Mouse (Mus musculus) hindbrain, postnatal 0 days (tissue): ENCODE measurements around the gene Gimap3. TPM values are rescaled to one million over a fixed set of nuclear protein-coding genes. Genes with fewer than 3 reads are reported as not detected.

Experiments
- ATAC-seq: fragments of 200-750 bp; cut with Nextera tagmentation; 2 replicates; pipeline ENCODE4 v1.8.0; 2017; ENCODE audit warnings: mild to moderate bottlenecking, moderate TSS enrichment, moderate library complexity
- DNase-seq: peaks from one replicate; pipeline ENCODE4 v3.0.0-alpha.2; 2015; ENCODE audit warnings: low spot score
- H3K27ac ChIP-seq: fragments of 300-500 bp; sonication (generic); 2 replicates; pipeline ENCODE4 v1.5.1; 2014; ENCODE audit warnings: mild to moderate bottlenecking
- H3K27me3 ChIP-seq: fragments of 300-500 bp; sonication (generic); 2 replicates; pipeline ENCODE4 v1.6.1; 2014; ENCODE audit warnings: low read length, mixed read lengths; ENCODE audit not compliant: insufficient read depth
- H3K36me3 ChIP-seq: fragments of 300-500 bp; sonication (generic); 2 replicates; pipeline ENCODE4 v1.6.1; 2014; ENCODE audit warnings: low read length, mixed read lengths; ENCODE audit not compliant: insufficient read depth
- H3K4me1 ChIP-seq: fragments of 300-500 bp; sonication (generic); 2 replicates; pipeline ENCODE4 v1.6.1; 2014; ENCODE audit warnings: antibody characterized with exemption, low read length, mixed read lengths; ENCODE audit not compliant: insufficient read depth
- H3K4me2 ChIP-seq: fragments of 300-500 bp; sonication (generic); 2 replicates; pipeline ENCODE4 v1.6.1; 2014; ENCODE audit warnings: low read depth, mild to moderate bottlenecking, low read length, moderate library complexity, mixed read lengths
- H3K4me3 ChIP-seq: fragments of 300-500 bp; sonication (generic); 2 replicates; pipeline ENCODE4 v1.5.1; 2014; ENCODE audit warnings: low read length
- H3K9ac ChIP-seq: fragments of 300-500 bp; sonication (generic); replicated peaks from 2 replicates; pipeline ENCODE4 v1.6.1; 2014; ENCODE audit warnings: mild to moderate bottlenecking, low read length, moderate library complexity, mixed read lengths
- H3K9me3 ChIP-seq: fragments of 300-500 bp; sonication (generic); 2 replicates; pipeline ENCODE4 v1.6.1; 2016; ENCODE audit warnings: low read length, mixed read lengths
- CTCF ChIP-seq: IDR thresholded peaks from 2 replicates; pipeline ENCODE4 v1.5.1; 2016; ENCODE audit warnings: antibody characterized with exemption, control low read depth, low read depth
- WGBS: fragments of 180-500 bp; shearing (Covaris S2); extraction: QIAGEN DNeasy Blood & Tissue Kit; methylation state at CpG from one replicate; pipeline ENCODE4 v1.1.7; 2014; 5-methylcytosine and 5-hydroxymethylcytosine counted together
- polyA plus RNA-seq: library from polyadenylated mRNA; unstranded; fragments of >200 nt; fragmentation: Nextera tagmentation; extraction: Ambion mirVana; gene quantifications from 2 replicates; pipeline ENCODE4 v1.2.1, GENCODE M21; 2015
- total RNA-seq: library from RNA; depleted of rRNA; stranded (reverse); fragments of >200 nt; gene quantifications from 2 replicates; pipeline ENCODE4 v1.2.3, GENCODE M21; 2014

Gene Gimap3
- total and polyA plus RNA-seq, 2 experiments from 2014 or later = not detected

DNA sequence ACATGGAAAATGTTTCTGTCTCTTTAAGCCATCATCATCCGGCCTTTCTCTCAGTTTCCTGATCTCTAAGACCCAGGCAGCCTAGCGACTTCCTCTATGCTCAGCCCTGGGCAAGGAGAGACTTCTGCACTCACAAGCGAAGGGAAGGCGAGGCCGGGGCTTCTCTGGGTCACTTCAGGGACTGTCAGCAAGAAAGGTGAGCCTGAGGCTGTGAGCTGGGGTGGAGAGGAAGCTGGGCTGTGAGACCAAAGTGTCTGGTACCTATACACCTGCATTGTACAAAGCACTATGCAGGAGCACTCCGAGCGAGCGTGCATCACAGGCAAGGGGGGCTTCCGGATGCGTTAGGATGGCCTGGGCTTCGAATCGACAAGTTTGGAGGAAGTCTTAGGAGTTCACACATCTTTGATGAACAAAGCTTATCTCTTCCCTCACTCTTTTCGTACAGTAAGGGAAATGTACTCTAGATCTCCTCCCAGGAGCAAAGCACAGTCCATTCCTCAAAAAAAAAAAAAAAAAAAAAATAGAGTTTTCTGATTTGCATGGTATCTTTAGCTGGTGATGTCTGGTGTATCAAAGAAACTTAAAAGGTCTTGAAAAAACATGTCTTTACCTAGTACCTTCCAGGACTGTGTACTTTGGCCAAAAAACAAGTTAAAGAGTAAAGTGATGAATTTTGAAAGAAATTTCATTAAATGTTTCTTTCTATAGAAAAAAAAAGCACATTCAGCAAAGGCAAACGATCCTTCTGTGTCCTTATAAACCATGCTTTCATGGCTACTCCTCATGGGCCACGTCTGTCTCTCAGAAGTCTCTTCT lies 31.5 kb downstream of the Gimap3 start, which contains the start of gene Gimap1:
Gimap1 (plus strand) TSS at position 94 of the 819 bp plus-strand sequence.
- no peak within 1 kb of the TSS for H3K4me3 ChIP-seq
- no peak for ATAC-seq
- H3K4me1 ChIP-seq = peaks cover 5% of the 10 kb centered on the region; the same call in 1 of the 2 replicates
- TF ChIP-seq CTCF = no peak
- WGBS = 78% methylated on average over 15 of the region's 15 CpGs
- H3K27me3 ChIP-seq = no peaks in the 10 kb centered on the region
- DNase-seq = no peak
- H3K27ac ChIP-seq = no peak within 1 kb of the TSS
- H3K4me2 ChIP-seq = no peak within 1 kb of the TSS
- H3K9me3 ChIP-seq = no peaks in the 10 kb centered on the region
- H3K9ac ChIP-seq = no peak within 1 kb of the TSS
- H3K36me3 ChIP-seq = no peaks in the 10 kb centered on the region

GRCm38 (mm10) chr6:48737688-48738087 lies 33.0 kb downstream of the Gimap3 start:
- whole genome bisulfite sequencing = 83% methylated on average over 5 of the region's 5 CpGs
- Histone ChIP-seq H3K4me2 (no peak overlapping the region), H3K9me3 (no peaks in the 10 kb centered on the region), H3K36me3 (no peaks in the 10 kb centered on the region), H3K27me3 (no peaks in the 10 kb centered on the region), H3K27ac (no peak overlapping the region), H3K4me3 (no peak overlapping the region), H3K9ac (no peak overlapping the region), H3K4me1 (peaks cover 5% of the 10 kb centered on the region; the same call in 1 of the 2 replicates)
- ATAC-seq (no peak), DNase-seq (no peak)
- TF ChIP-seq CTCF = no peak

- DNase-seq (no peak), ATAC-seq (no peak)
- H3K4me2 ChIP-seq = no peak overlapping the region
- H3K4me1 ChIP-seq = peaks cover 1% of the 10 kb centered on the region; the same call in 1 of the 2 replicates
- no peak overlapping the region for H3K4me3 ChIP-seq
- TF ChIP-seq CTCF = no peak
- no peaks in the 10 kb centered on the region for H3K27me3 ChIP-seq
- no peak overlapping the region for H3K9ac ChIP-seq
- H3K36me3 ChIP-seq = no peaks in the 10 kb centered on the region
- WGBS = 76% methylated on average over 2 of the region's 2 CpGs
- H3K9me3 ChIP-seq = no peaks in the 10 kb centered on the region
- no peak overlapping the region for H3K27ac ChIP-seq
Observed at GRCm38 (mm10) chr6:48737053-48737452, 33.6 kb downstream of the Gimap3 start.

- no peaks in the 10 kb centered on the region for H3K4me1 ChIP-seq
- H3K9ac ChIP-seq = no peak overlapping the region
- H3K4me3 ChIP-seq = no peak overlapping the region
- no peak overlapping the region for H3K4me2 ChIP-seq
- no peaks in the 10 kb centered on the region for H3K36me3 ChIP-seq
- DNase-seq = no peak
- 86% methylated on average over 1 of the region's 1 CpGs for WGBS
- TF ChIP-seq CTCF = no peak
- no peak overlapping the region for H3K27ac ChIP-seq
- ATAC-seq = no peak
- H3K27me3 ChIP-seq = no peaks in the 10 kb centered on the region
- no peaks in the 10 kb centered on the region for H3K9me3 ChIP-seq
Observed at GRCm38 (mm10) chr6:48733660-48734059, 37.0 kb downstream of the Gimap3 start.

- TF ChIP-seq CTCF = no peak
- Histone ChIP-seq H3K36me3 (no peaks in the 10 kb centered on the region), H3K4me3 (no peak overlapping the region), H3K9me3 (no peaks in the 10 kb centered on the region), H3K27ac (no peak overlapping the region), H3K4me1 (no peaks in the 10 kb centered on the region), H3K9ac (no peak overlapping the region), H3K27me3 (no peaks in the 10 kb centered on the region), H3K4me2 (no peak overlapping the region)
- 53% methylated on average over 8 of the region's 8 CpGs for WGBS
- DNase-seq (no peak), ATAC-seq (no peak)
Observed at GRCm38 (mm10) chr6:48732864-48733304, 37.8 kb downstream of the Gimap3 start.

DNA sequence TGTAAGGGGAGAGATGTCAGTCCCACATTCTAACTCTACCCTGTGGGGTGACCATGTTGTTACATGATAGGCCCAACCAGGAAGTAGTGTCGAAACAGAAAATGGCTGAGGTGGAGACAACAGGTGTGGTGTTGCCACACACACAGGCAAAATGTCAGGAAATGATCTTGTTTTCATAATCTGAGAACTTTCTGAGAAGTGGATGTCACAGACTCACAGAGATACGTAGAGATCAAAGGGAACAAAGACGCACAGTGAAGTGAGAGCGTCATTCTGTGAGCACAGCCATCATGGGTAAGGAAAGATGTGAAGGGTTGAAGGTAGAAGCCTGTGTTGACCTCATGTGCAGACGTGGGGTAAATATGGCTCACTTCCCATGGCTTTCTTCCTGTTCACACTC lies 42.9 kb downstream of the Gimap3 start:
- Histone ChIP-seq H3K4me3 (no peak overlapping the region), H3K27me3 (no peaks in the 10 kb centered on the region), H3K4me1 (no peaks in the 10 kb centered on the region; the same call in 1 of the 2 replicates), H3K9ac (no peak overlapping the region), H3K4me2 (no peak overlapping the region), H3K27ac (no peak overlapping the region), H3K36me3 (no peaks in the 10 kb centered on the region), H3K9me3 (no peaks in the 10 kb centered on the region)
- no peak for TF ChIP-seq CTCF
- no peak for DNase-seq
- WGBS = 85% methylated on average over 5 of the region's 5 CpGs
- no peak for ATAC-seq

GRCm38 (mm10) chr6:48725476-48725875 lies 45.2 kb downstream of the Gimap3 start:
- ATAC-seq = no peak
- Histone ChIP-seq H3K9ac (no peak overlapping the region), H3K27ac (no peak overlapping the region), H3K36me3 (no peaks in the 10 kb centered on the region), H3K4me3 (no peak overlapping the region), H3K4me2 (no peak overlapping the region), H3K9me3 (no peaks in the 10 kb centered on the region), H3K4me1 (no peaks in the 10 kb centered on the region; the same call in 1 of the 2 replicates), H3K27me3 (no peaks in the 10 kb centered on the region)
- DNase-seq = peak; percentile 25
- 0% methylated on average over 1 of the region's 1 CpGs for WGBS
- TF ChIP-seq CTCF = no peak
